11 mouse cellular contexts compared by ENCODE assay signal in genomic region chr5:30589546-30589945, GRCm38 (mm10). TPM values are rescaled to one million over a fixed set of nuclear protein-coding genes. Genes with fewer than 3 reads are reported as not detected.
A peak's percentile ranks its signal among the peaks of the same experiment; 100 is the strongest.
DNase-seq lines count a peak whose midpoint lies in the region; ATAC-seq and TF ChIP-seq lines count a peak whose summit lies in the region.
"Had no signal": no experiment of that assay in that cellular context is flagged by ENCODE, and none has a peak within 500 bp of the region (broad histone marks: within the 10 kb centered on the region; RNA-seq: fewer than 3 reads in every experiment).

No protein-coding gene starts in this region.

- H3K4me3 ChIP-seq in left cerebral cortex, adult 2 months = peak overlapping the region; percentile 71
- peak overlapping the region; percentile 79; the same call in 1 of the 2 replicates for H3K4me3 ChIP-seq in midbrain, postnatal 0 days (ENCODE audit: low read depth, low read length)
- H3K4me3 ChIP-seq: myocyte had no signal

- 79% methylated on average over 3 of the region's 3 CpGs for WGBS in midbrain, postnatal 0 days

- H3K36me3 ChIP-seq in midbrain, postnatal 0 days (ENCODE audit: insufficient read depth, low read length) = no peaks in the 10 kb centered on the region

- ATAC-seq in midbrain, postnatal 0 days (ENCODE audit: low FRiP score) = no peak

- peak; percentile 75 to 92 for DNase-seq in adrenal gland, adult (ENCODE audit: inconsistent age in 2 of 2, low spot score in 1 of 2)
- DNase-seq in adrenal gland, postnatal 4 days (ENCODE audit: low spot score in 2 of 2) = no peak
- DNase-seq in left cerebral cortex, adult 2 months (ENCODE audit: extremely low spot score in 1 of 2, low spot score in 2 of 2) = no peak
- no peak for DNase-seq in left cerebral cortex, adult 11 months (ENCODE audit: low spot score)
- DNase-seq in cerebellum, postnatal 25 days = peak; percentile 90 to 92
- no peak for DNase-seq in midbrain, postnatal 0 days (ENCODE audit: low spot score)
- no peak for DNase-seq in thymus, postnatal 4 days
- DNase-seq in right cerebral cortex, postnatal 25 days = no peak

- peak overlapping the region; percentile 97 for H3K4me2 ChIP-seq in midbrain, postnatal 0 days (ENCODE audit: low read depth, low read length, poor library complexity, severe bottlenecking)

- H3K9ac ChIP-seq in midbrain, postnatal 0 days (replicated peaks; ENCODE audit: low read length, poor library complexity, severe bottlenecking) = peak overlapping the region; percentile 85; the same call in 1 of the 2 replicates

- peaks cover 9% of the 10 kb centered on the region for H3K4me1 ChIP-seq in midbrain, postnatal 0 days (ENCODE audit: insufficient read depth, low read length)

- H3K27me3 ChIP-seq in midbrain, postnatal 0 days (ENCODE audit: insufficient read depth, low read length) = no peaks in the 10 kb centered on the region

- intact Hi-C loops in left cerebral cortex, adult 2 months (cut with DNase I) = loop anchor here (2.0 kb wide), 2 partner anchors 17 to 39 kb away; no protein-coding TSS in a partner anchor

- no peaks in the 10 kb centered on the region for H3K9me3 ChIP-seq in midbrain, postnatal 0 days (ENCODE audit: low read length)

- H3K27ac ChIP-seq in left cerebral cortex, adult 2 months = no peak overlapping the region; the same call in 1 of the 2 replicates
- no peak overlapping the region for H3K27ac ChIP-seq in midbrain, postnatal 0 days (ENCODE audit: low read depth, low read length)

- TF ChIP-seq CTCF in left cerebral cortex, adult 2 months (IDR thresholded peaks at IDR 0.05) = no peak
- no peak for TF ChIP-seq CTCF in midbrain, postnatal 0 days (IDR thresholded peaks at IDR 0.05)

RNA-seq across cellular contexts. Expression of gene Kcnk3, which starts 1.6 kb away (rescaled TPM):
- 100 to 1,000 TPM; 684 to 719 TPM for total RNA-seq in adrenal gland, postnatal 4 days (2021)
- total RNA-seq in left cerebral cortex, adult 2 months (2021) = 10 to 100 TPM; 22.4 to 23.1 TPM
- 18.8 and 21.8 TPM in 2 replicates for total RNA-seq in midbrain, postnatal 0 days (2014; rRNA removed)
- 12.2 and 12.3 TPM in 2 replicates for polyA plus RNA-seq in midbrain, postnatal 0 days (2015; fragmentation: Nextera tagmentation; extraction: Ambion mirVana)

RNA-seq across cellular contexts. Expression of gene Cib4, which starts 43.9 kb away (rescaled TPM):
- total RNA-seq in adrenal gland, postnatal 4 days (2021) = under 1 TPM; 0.53 to 0.99 TPM
- not detected for total RNA-seq in left cerebral cortex, adult 2 months (2021)
- total RNA-seq in midbrain, postnatal 0 days (2014; rRNA removed) = not detected in 2 replicates
- polyA plus RNA-seq in midbrain, postnatal 0 days (2015; fragmentation: Nextera tagmentation; extraction: Ambion mirVana) = not detected in 2 replicates
- polyA plus RNA-seq: frontal cortex, adult 2 months; kidney, embryonic 14.5 days; myocyte had no signal

RNA-seq across cellular contexts. Expression of gene Slc35f6, which starts 58.2 kb away (rescaled TPM):
- total RNA-seq in adrenal gland, postnatal 4 days (2021) = 10 to 100 TPM; 33.5 to 33.7 TPM
- total RNA-seq in left cerebral cortex, adult 2 months (2021) = 10 to 100 TPM; 42.2 to 45.6 TPM
- total RNA-seq in midbrain, postnatal 0 days (2014; rRNA removed) = 62.5 and 65.3 TPM in 2 replicates
- polyA plus RNA-seq in midbrain, postnatal 0 days (2015; fragmentation: Nextera tagmentation; extraction: Ambion mirVana) = 25.1 and 30.9 TPM in 2 replicates

Comparison
In these comparisons a context has a peak if more than half of its experiments do, and no peak if none do; other contexts are left out.
1. DNase-seq: peak in adrenal gland, adult (2 of 2) and cerebellum, postnatal 25 days (2 of 2); none in adrenal gland, postnatal 4 days (0 of 2), left cerebral cortex, adult 2 months (0 of 2), left cerebral cortex, adult 11 months (single experiment), midbrain, postnatal 0 days (single experiment), thymus, postnatal 4 days (single experiment) and right cerebral cortex, postnatal 25 days (single experiment).
2. RNA of gene Kcnk3, which starts 1.6 kb away (total RNA-seq): 684 to 719 TPM in adrenal gland, postnatal 4 days; 22.4 to 23.1 TPM in left cerebral cortex, adult 2 months and 18.8 to 21.8 TPM in midbrain, postnatal 0 days; every median in the first group is over 10 times any median in the second.